Mouse (Mus musculus): ENCODE measurements around the gene Erg.

Gene Erg

DNA sequence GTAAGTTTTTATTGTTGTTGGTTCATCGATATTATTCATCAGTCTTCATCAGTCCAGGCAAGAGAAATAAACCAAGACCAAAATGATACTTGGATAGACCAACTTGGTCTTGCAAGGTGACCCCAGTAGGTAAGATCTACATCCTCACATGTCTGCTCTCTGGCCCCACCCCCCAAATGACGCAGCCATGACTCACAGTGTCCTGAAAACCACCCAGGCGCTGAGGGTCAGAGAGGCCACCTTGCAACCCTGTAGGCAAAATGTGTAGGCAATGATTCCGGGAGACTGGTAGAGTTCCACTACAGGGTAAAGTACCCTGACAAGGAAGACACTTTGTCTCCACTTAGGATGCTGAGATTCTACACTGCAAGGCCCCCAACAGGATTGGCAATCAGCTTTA, 138.5 kb downstream of the Erg start:
- no peak for DNase-seq (ENCODE audit: extremely low read depth, low read depth)

DNA sequence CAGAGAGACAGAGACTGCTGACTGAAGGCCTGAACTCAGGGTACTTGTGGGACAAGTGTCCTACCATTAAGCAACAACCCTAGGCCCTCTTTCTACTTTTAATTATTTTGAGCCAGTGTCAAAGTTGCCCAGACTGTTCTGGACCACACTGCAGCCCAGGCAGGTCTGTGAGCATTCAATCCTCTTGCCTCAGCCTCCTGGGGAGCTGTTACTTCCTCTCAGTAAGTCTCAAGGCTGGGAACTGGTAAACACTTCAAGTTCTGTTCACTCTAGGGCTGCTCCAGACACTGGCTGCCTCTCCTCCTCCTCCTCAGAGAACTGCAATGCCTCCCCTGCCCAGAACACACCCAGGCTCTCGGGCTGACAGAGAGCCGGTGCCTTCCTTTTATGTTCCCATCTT, 140.0 kb downstream of the Erg start:
- no peak for DNase-seq (ENCODE audit: extremely low read depth, low read depth)

GRCm38 (mm10) chr16:95442023-95442422, 144.4 kb downstream of the Erg start:
- DNase-seq (ENCODE audit: extremely low read depth, low read depth) = no peak

DNA sequence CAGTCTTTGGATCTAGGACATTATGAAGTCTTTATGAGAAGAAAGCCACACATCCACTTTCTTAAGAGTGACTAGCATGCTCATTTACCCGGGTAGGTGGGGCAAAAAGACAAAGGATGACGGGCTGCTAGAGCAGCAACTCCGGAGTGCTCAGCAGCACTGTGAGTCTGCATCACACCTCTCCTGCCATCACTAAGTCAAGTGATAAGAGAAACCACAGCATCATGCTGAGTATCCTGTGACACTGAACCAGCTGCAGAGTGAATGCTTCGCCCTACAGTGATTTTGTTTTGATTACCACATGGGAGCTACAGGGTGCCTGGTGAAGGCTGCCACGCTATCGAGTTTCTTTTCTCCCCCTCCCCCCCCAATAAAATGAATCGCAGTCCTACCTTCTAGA, 145.2 kb downstream of the Erg start:
- no peak for DNase-seq (ENCODE audit: extremely low read depth, low read depth)

DNA sequence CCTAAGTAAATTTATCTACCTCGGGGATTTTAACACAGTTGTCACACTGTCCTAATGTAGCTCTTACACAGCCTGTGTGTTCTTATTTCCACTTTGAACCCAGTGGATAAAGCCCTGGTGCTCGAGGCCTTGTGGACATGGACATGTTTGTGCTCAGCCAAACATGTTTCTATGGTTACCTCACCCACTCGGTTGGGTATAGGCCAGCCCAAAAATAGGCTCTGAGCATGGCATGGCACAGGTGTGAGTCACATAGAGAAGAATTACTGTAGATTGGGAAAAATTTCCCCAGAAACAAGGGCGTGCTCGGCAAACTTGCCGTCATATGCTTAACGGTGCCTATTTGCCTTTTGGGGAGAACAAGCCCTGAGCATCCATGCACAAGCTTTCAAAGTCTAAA, 146.1 kb downstream of the Erg start:
- no peak for DNase-seq (ENCODE audit: extremely low read depth, low read depth)

GRCm38 (mm10) chr16:95439794-95440193, 146.6 kb downstream of the Erg start:
- peak; percentile 87 for DNase-seq (ENCODE audit: extremely low read depth, low read depth)

DNA sequence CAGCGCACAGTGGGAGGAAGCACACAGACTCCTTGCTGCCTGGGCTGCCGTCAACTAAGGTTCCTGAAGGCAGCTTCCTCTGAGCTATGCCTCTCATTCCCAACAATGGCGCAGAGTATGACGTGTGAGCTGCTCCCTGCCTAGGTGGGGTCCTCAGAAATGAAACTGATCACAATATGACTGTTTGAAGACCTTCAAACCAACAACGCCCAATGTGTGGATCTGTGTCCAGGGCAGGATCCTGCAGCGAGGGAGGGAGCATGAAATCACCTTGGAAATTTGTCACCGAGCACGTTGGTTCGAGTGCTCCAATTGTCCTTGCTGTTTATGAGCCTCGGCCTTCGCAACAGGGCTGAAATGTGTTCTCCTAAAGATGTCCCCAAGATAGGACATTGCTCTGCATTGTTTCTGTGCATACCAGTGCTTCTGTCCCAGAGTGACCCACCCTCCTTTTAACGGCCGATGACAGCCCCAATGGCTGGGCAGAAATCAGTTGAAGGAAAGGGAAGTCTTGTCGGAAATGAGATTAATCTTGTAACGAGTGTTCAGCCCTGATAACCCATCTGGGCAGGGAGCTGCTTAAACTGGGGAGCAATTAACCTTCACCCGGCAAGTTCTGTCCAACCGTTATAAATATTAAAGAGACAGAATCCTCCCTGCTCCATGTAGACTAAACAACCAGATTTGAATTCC, 147.4 kb downstream of the Erg start:
- DNase-seq (ENCODE audit: extremely low read depth, low read depth) = peak; percentile 89

GRCm38 (mm10) chr16:95436611-95437010, 149.8 kb downstream of the Erg start:
- DNase-seq (ENCODE audit: extremely low read depth, low read depth) = no peak

- DNase-seq (ENCODE audit: extremely low read depth, low read depth) = no peak
Measured at GRCm38 (mm10) chr16:95436051-95436450, 150.3 kb downstream of the Erg start.

DNA sequence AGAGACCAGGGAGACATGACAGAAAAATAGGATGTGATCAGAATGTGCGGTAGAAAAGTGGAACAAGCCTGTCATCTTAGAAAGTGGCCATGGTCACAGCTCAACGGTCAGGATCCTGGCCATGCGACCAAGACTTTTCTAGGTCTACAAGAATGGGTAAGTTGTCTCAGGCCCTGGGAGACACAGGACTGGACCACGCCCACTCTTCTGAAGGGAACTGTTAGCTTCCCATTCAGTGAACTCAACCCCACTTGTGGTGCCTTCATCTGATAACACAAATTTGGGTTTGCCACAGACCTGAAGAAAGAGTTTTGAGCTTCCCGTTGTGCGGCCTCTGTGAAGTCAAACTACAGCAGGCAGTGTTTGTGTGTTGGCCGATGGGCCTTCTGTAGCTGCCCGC, 152.0 kb downstream of the Erg start:
- peak; percentile 87 for DNase-seq (ENCODE audit: extremely low read depth, low read depth)

GRCm38 (mm10) chr16:95432540-95432971, 153.8 kb downstream of the Erg start:
- DNase-seq (ENCODE audit: extremely low read depth, low read depth) = no peak

GRCm38 (mm10) chr16:95429851-95430250, 156.5 kb downstream of the Erg start:
- no peak for DNase-seq (ENCODE audit: extremely low read depth, low read depth)

GRCm38 (mm10) chr16:95428239-95428638, 158.2 kb downstream of the Erg start:
- DNase-seq (ENCODE audit: extremely low read depth, low read depth) = no peak

DNA sequence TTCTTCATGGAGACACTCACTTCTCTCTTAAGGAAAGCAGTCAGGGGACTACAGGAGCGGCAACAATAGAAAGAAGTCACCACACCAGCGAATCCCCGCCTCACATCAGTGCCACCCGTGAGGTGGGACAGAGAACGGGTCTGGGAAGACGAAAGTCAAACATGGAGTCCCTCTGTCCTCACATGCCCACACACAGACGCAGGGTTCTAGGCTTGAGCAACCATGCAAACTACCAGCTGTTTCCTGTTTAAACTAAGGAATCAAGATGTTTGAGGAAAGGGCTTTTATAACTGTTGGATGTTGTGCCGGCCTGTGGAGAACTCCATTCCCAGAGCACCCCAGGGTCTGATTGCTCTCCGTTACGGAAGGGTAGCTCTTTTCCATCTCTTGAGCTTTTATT, 158.9 kb downstream of the Erg start:
- no peak for DNase-seq (ENCODE audit: extremely low read depth, low read depth)

- no peak for DNase-seq (ENCODE audit: extremely low read depth, low read depth)
Measured at GRCm38 (mm10) chr16:95422658-95423073, 163.7 kb downstream of the Erg start.

DNA sequence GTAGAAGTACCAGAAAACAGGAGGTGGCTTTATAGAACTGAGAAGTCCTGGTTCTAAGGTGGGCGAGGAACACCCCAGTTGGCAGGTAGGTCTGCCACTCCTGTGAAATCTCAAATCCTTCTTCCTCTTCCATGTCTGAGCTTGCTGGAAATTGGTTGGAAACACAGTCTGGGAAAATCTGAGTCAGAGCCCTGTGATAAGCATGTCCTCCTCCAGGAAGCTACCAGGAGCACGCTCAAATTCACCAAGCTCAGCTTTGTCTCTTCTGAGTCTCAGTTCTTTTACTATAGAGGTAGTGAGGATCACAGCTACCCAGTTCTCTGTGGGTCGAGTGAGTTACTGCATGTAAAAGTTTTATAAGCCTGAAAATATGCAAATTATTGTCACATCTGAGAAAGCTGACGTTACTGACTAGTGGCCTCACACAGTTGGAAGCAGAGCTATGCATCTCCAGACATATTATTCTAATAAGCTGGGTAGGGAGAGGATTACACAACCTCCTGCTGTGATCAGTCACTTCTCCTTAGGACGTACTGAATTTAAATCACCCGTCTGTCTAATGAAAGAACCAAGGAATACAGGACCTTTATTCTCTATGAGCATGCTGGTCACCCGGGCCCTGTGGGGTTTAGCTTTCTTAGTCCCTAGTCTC, 165.0 kb downstream of the Erg start:
- DNase-seq (ENCODE audit: extremely low read depth, low read depth) = no peak

DNA sequence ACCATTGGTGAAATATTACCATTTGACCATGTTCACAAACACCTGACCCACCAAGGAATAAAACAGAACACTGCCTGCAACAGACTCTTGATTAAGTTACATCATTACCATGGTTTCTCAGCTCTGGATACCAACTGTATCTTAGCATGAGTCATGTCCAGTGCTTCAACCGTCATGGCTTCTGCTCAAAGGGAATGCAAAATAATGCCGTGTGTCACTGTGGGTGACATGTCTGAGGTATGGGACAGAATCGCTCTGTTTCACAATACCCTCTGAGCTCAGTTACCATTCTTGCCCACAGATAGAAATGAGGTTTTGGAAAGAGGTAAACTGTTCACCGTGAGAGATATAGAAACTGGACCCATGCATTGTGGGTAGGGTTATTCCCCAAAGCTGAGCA, 170.5 kb downstream of the Erg start:
- DNase-seq (ENCODE audit: extremely low read depth, low read depth) = no peak

- DNase-seq (ENCODE audit: extremely low read depth, low read depth) = no peak
Measured at GRCm38 (mm10) chr16:95415372-95415771, 171.0 kb downstream of the Erg start.

DNA sequence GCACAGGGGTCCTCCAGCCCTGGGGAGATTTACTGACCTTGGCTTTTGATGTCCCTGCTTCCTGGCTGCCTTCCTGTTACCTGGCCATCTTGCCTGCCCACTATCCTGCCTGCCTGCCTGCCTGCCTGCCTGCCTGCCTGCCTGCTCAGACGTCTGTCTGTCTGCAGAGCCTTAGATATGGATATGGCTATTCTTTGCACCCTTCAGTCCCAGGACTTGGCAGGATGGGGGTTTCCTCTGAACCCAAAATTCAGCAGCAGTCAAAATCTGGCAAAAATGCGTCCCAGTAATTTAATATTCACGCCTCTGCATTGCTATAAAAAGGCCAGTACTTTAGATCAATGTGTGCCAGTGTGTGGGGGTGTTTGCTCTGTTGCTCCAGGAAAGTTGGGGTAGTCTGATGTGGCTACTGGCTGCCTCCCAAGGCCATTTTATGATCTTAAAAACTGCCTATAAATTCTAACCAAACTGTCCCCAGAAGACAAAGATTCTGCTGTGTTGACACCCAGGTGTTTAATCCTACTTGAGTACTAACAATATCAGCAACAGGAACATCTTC, 172.9 kb downstream of the Erg start:
- no peak for DNase-seq (ENCODE audit: extremely low read depth, low read depth)

GRCm38 (mm10) chr16:95408096-95408495, 178.3 kb downstream of the Erg start:
- no peak for DNase-seq (ENCODE audit: extremely low read depth, low read depth)

DNA sequence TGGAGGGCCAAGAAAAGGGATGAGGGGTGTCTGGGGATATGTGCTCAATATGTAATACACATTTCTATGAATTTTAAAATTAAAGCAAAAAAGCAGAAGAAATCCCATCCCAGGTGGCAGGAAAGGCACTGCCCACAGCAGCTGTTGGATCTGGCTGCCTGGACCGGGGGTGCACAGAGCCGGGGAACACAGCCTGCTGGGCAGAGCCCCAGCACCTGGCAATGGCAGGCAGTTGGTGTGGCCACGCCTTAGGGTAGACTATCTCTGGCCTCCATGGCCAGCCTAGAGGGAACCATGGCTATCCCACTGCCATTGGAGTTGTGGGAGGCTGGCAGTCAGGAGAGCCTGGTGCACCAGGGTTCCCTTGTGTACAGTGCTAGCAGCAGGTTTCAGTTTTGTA, 180.9 kb downstream of the Erg start:
- no peak for DNase-seq (ENCODE audit: extremely low read depth, low read depth)

GRCm38 (mm10) chr16:95403453-95403852, 182.9 kb downstream of the Erg start:
- DNase-seq (ENCODE audit: extremely low read depth, low read depth) = no peak

DNA sequence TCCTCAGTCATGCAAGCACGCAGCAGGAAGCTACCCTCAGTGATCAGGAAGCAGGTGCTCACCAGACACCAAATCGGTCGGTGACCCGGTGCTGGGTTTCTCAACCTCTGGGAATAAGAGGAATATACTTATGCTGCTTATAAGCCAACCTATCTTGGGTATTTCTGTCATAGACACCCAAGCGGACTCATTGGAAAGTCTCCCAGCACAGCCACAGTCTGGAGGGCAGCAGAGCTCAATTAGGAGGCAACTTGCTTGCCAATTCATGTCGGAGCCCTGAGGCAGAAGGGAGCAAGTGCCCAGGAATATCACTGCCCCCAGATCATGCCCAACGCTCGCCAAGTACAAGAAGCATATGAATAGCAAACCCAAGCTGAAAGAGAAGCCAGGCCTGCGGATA, 184.5 kb downstream of the Erg start:
- no peak for DNase-seq (ENCODE audit: extremely low read depth, low read depth)

All from MEL-GATA-1-ER (cell line).